In genomic region chr1:181014731-181015500, GRCm38 (mm10) we compare ENCODE assay signal across 9 mouse cellular contexts. TPM values are rescaled to one million over a fixed set of nuclear protein-coding genes. Genes with fewer than 3 reads are reported as not detected.
DNase-seq lines count a peak whose midpoint lies in the region; ATAC-seq and TF ChIP-seq lines count a peak whose summit lies in the region.
"Had no signal": no experiment of that assay in that cellular context is flagged by ENCODE, and none has a peak within 500 bp of the region (broad histone marks: within the 10 kb centered on the region; RNA-seq: fewer than 3 reads in every experiment).

No protein-coding gene starts in this region.

- 60% methylated on average over 6 of the region's 6 CpGs for WGBS in embryonic facial prominence, embryonic 15.5 days
- WGBS in embryonic facial prominence, embryonic 10.5 days: 79% methylated on average over 6 of the region's 6 CpGs
- WGBS in forebrain, embryonic 11.5 days: 75% methylated on average over 6 of the region's 6 CpGs

- H3K4me1 ChIP-seq in embryonic facial prominence, embryonic 15.5 days: peaks cover 24% of the 10 kb centered on the region
- peaks cover 28% of the 10 kb centered on the region for H3K4me1 ChIP-seq in embryonic facial prominence, embryonic 10.5 days
- H3K4me1 ChIP-seq in embryonic fibroblast, embryonic 13.5 days (ENCODE audit: control insufficient read depth, insufficient read depth, low read length): peaks cover 16% of the 10 kb centered on the region; the same call in 1 of the 2 replicates
- H3K4me1 ChIP-seq in forebrain, embryonic 11.5 days (replicated peaks; ENCODE audit: control insufficient read depth, insufficient read depth, low read length): no peaks in the 10 kb centered on the region

- peak overlapping the region; percentile 66; the same call in 1 of the 2 replicates for H3K27ac ChIP-seq in embryonic facial prominence, embryonic 15.5 days (replicated peaks)
- no peak overlapping the region for H3K27ac ChIP-seq in embryonic facial prominence, embryonic 10.5 days (replicated peaks)
- peak overlapping the region; percentile 98 for H3K27ac ChIP-seq in embryonic fibroblast, embryonic 13.5 days (ENCODE audit: insufficient read depth, low read length)
- H3K27ac ChIP-seq in forebrain, embryonic 11.5 days (ENCODE audit: low read depth, low read length): no peak overlapping the region

- no peak for ATAC-seq in embryonic facial prominence, embryonic 15.5 days (ENCODE audit: insufficient number of reproducible peaks, low FRiP score, low TSS enrichment, low read depth)
- ATAC-seq in CD4-positive, CD25-positive, alpha-beta regulatory T cell, adult 4 months: peak; percentile 33
- ATAC-seq in inflammation-experienced regulatory T-cells, adult 6 months: peak; percentile 21
- no peak for ATAC-seq in forebrain, embryonic 11.5 days (replicated peaks; ENCODE audit: low FRiP score)

- no peaks in the 10 kb centered on the region for H3K9me3 ChIP-seq in embryonic facial prominence, embryonic 15.5 days (replicated peaks)
- H3K9me3 ChIP-seq in embryonic facial prominence, embryonic 10.5 days: no peaks in the 10 kb centered on the region
- no peaks in the 10 kb centered on the region for H3K9me3 ChIP-seq in forebrain, embryonic 11.5 days (ENCODE audit: control insufficient read depth, low read length)

- 0 out of 2 replicates have a peak overlapping the region, but pooled peaks have one; percentile 10 for H3K4me2 ChIP-seq in embryonic facial prominence, embryonic 15.5 days (replicated peaks)
- no peak overlapping the region for H3K4me2 ChIP-seq in forebrain, embryonic 11.5 days (ENCODE audit: low read depth, low read length, severe bottlenecking)

- no peaks in the 10 kb centered on the region for H3K36me3 ChIP-seq in embryonic facial prominence, embryonic 15.5 days
- H3K36me3 ChIP-seq in embryonic facial prominence, embryonic 10.5 days (replicated peaks): no peaks in the 10 kb centered on the region
- H3K36me3 ChIP-seq in forebrain, embryonic 11.5 days (ENCODE audit: control insufficient read depth, insufficient read depth, low read length): no peaks in the 10 kb centered on the region

- no peak overlapping the region for H3K9ac ChIP-seq in embryonic facial prominence, embryonic 15.5 days
- no peak overlapping the region for H3K9ac ChIP-seq in forebrain, embryonic 11.5 days (ENCODE audit: low read length)

- no peak for TF ChIP-seq CTCF in embryonic fibroblast, embryonic 13.5 days (IDR thresholded peaks at IDR 0.05; ENCODE audit: borderline replicate concordance, insufficient read depth, low read length)

- 0 out of 2 replicates have a peak, but pooled peaks have one; percentile 14 for TF ChIP-seq POLR2A in embryonic fibroblast, embryonic 13.5 days (IDR thresholded peaks at IDR 0.05; ENCODE audit: low read depth, low read length)

- no peak for DNase-seq in embryonic facial prominence, embryonic 10.5 days (ENCODE audit: low spot score)
- DNase-seq in skeletal muscle tissue, adult 2 months (ENCODE audit: low read depth, low spot score): peak; percentile 78
- no peak for DNase-seq in frontal cortex, postnatal 14 days (ENCODE audit: low spot score in 2 of 2)
- DNase-seq in forebrain, embryonic 11.5 days (ENCODE audit: low spot score): no peak

- no peaks in the 10 kb centered on the region; the same call in 1 of the 2 replicates for H3K27me3 ChIP-seq in embryonic facial prominence, embryonic 15.5 days
- H3K27me3 ChIP-seq in embryonic facial prominence, embryonic 10.5 days (replicated peaks; ENCODE audit: low read depth, poor library complexity, severe bottlenecking): peaks cover 34% of the 10 kb centered on the region
- H3K27me3 ChIP-seq in forebrain, embryonic 11.5 days (ENCODE audit: control insufficient read depth, insufficient read depth, low read length): no peaks in the 10 kb centered on the region

- no peak overlapping the region for H3K4me3 ChIP-seq in embryonic facial prominence, embryonic 15.5 days (replicated peaks)
- H3K4me3 ChIP-seq in embryonic facial prominence, embryonic 10.5 days: no peak overlapping the region
- H3K4me3 ChIP-seq in embryonic fibroblast, embryonic 13.5 days (ENCODE audit: insufficient read depth, low read length): no peak overlapping the region
- H3K4me3 ChIP-seq in forebrain, embryonic 11.5 days (ENCODE audit: low read depth, low read length): no peak overlapping the region

RNA-seq across cellular contexts. Expression of gene Ephx1, which starts 5.8 kb away (rescaled TPM):
- 16.3 and 17.7 TPM in 2 replicates for polyA plus RNA-seq in embryonic facial prominence, embryonic 15.5 days (2015; fragmentation: Nextera tagmentation; extraction: Ambion mirVana)
- polyA plus RNA-seq in embryonic facial prominence, embryonic 10.5 days (2016; fragmentation: Nextera tagmentation; extraction: Ambion mirVana): 0.41 and 0.46 TPM in 2 replicates
- polyA plus RNA-seq in CD4-positive, CD25-positive, alpha-beta regulatory T cell, adult 4 months (2017; shearing (Covaris generic)): 100 to 1,000 TPM; 247 to 262 TPM
- polyA plus RNA-seq in embryonic fibroblast, embryonic 13.5 days (2011; ENCODE audit: insufficient read length, low read depth, missing spikeins): 156 and 205 TPM in 2 replicates
- 100 to 1,000 TPM in 2 of 3 experiments, 10 to 100 TPM in 1; 40.9 to 267 (median 215) TPM for polyA plus RNA-seq in inflammation-experienced regulatory T-cells, adult 6 months (2017; shearing (Covaris generic))
- 0.65 and 1.1 TPM in 2 replicates for polyA plus RNA-seq in forebrain, embryonic 11.5 days (2014; fragmentation: Nextera tagmentation; extraction: Ambion mirVana)

RNA-seq across cellular contexts. Expression of gene 9130409I23Rik, which starts 36.1 kb away (rescaled TPM):
- not detected in 2 replicates for polyA plus RNA-seq in embryonic facial prominence, embryonic 15.5 days (2015; fragmentation: Nextera tagmentation; extraction: Ambion mirVana)
- not detected in 2 replicates for polyA plus RNA-seq in embryonic facial prominence, embryonic 10.5 days (2016; fragmentation: Nextera tagmentation; extraction: Ambion mirVana)
- not detected for polyA plus RNA-seq in CD4-positive, CD25-positive, alpha-beta regulatory T cell, adult 4 months (2017; shearing (Covaris generic))
- not detected in 2 replicates for polyA plus RNA-seq in embryonic fibroblast, embryonic 13.5 days (2011; ENCODE audit: insufficient read length, low read depth, missing spikeins)
- not detected for polyA plus RNA-seq in inflammation-experienced regulatory T-cells, adult 6 months (2017; shearing (Covaris generic))
- 0.09 TPM in 1 of 2 replicates, not detected in the other for polyA plus RNA-seq in forebrain, embryonic 11.5 days (2014; fragmentation: Nextera tagmentation; extraction: Ambion mirVana)
- polyA plus RNA-seq: macrophage had no signal

Comparison
In these comparisons a context has a peak if more than half of its experiments do, and no peak if none do; other contexts are left out.
1. H3K27ac ChIP-seq: peak in embryonic facial prominence, embryonic 15.5 days (single experiment) and embryonic fibroblast, embryonic 13.5 days (single experiment); none in embryonic facial prominence, embryonic 10.5 days (single experiment) and forebrain, embryonic 11.5 days (single experiment).
2. ATAC-seq: peak in CD4-positive, CD25-positive, alpha-beta regulatory T cell, adult 4 months (single experiment) and inflammation-experienced regulatory T-cells, adult 6 months (single experiment); none in embryonic facial prominence, embryonic 15.5 days (single experiment) and forebrain, embryonic 11.5 days (single experiment).